Mouse (Mus musculus): ENCODE data around the gene Tgfbr2.
"Not testable (repeated sequence)": the region's sequence is repeated elsewhere in the genome, so short reads cannot be mapped to it uniquely, and the experiment has no call there.

The Tgfbr2 gene

DNA sequence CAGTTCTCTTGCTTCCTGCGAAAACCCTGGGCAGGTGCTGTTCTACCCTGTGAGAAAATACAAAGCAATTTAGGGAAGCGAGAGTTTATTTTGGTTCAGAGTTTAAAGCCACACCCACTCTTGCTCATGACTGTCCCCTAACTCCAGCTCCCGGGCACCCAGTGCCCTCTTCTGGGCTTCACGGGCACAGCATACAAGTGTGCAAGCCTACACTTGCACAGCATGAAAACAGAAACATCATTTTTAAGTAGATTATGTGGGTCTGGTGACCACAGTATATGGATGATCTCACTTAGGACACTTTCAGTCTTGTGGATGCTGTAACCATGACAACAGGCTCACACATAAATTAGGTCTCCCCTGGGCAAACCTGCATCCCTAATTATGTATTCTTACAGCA is 116.0 kb downstream of the Tgfbr2 start:
- DNase-seq, result no peak

DNA sequence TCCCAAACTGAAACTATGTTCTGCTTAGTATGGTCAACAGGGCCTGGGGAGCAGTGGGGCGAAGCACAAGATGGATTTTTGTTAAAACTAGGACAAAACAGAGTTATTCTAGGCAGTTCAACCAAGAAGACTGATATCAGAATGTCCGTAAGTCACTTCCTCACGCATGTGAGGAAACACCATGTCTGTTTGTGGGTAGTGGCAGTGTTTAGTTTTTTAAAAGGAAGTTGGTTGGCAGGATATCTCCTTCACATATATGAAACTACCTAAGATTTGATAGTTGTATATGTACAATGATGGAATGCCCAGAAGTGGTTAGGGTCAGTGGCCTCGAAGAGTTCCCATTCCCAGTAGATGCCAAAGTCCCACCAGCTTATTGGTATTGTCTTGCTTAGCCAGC is 116.7 kb downstream of the Tgfbr2 start:
- DNase-seq, result no peak

DNA sequence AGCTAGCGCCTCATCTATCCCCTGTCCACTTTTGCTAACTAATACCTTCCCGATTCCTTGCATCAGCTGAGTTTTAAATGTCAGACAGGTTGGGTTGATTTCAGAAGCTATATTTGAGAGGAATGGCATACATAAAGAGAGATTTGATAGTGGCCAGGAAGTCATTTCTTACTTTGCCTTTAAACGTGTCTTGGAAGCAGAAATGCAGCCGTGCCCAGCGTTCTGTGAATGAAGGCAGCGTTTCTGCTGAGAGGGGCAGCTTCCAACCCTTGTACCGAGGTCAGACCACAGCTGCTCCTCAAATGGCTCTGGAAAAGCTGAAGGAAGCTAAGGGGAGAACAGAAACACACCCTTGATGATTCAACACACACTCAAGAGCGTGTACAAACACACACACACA is 121.2 kb downstream of the Tgfbr2 start:
- no peak for DNase-seq

DNA sequence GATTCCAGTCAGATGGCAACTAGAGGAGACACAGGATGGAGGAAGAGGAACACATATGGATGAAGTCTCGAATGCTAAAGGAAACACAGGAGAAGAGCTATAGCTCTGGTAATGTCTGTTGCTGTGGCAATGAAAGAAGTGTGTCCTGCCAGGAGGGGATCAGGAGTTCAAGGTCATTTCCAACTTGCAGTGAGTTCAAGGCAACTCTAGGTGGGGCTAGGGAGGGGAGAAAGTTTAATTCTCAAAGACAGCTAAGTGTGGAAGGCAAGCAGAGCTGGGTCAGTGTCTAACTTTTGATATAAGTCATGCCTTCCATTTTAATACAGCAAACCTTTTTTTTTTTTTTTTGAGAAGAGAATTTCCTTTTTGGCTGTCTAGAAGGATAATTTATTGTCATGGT is 125.2 kb downstream of the Tgfbr2 start:
- no peak for DNase-seq

DNA sequence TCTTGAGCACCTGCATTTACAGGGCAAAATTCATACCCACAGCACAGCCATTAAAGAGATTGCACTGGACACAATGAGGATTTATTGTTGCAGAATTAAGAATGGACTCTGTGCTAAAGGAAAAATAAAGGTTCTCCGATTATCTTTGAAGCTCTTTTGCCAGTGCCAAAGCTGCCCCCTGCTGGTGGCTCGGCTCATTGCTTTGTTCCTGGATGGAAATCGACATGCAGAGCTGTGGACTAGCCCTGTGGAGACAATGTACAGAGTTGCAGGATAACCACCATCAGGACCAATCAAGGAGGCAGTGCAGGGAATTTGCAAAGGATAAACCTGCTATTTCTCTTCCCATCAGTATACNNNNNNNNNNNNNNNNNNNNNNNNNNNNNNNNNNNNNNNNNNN is 133.4 kb downstream of the Tgfbr2 start:
- peak; percentile 42 for DNase-seq

DNA sequence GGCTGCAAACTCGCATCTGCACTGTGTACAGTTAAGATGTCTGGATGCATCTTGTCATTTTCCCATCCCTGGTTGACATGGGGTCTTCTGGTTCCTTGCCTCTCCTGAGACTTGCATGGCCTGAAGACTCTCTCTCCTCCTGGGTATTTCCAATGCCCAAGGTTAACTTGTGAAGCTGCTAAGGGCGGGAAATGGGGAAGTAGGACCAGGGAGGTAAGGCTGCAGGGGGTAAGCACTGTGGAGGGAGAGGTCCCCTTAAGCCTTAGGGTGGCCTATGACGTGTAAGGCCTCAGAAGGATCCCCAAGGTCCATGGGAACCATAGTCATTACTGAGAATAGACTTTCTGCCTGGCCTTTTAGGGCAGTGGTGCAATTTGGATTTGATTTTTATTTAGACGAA is 133.8 kb downstream of the Tgfbr2 start:
- no peak for DNase-seq

DNA sequence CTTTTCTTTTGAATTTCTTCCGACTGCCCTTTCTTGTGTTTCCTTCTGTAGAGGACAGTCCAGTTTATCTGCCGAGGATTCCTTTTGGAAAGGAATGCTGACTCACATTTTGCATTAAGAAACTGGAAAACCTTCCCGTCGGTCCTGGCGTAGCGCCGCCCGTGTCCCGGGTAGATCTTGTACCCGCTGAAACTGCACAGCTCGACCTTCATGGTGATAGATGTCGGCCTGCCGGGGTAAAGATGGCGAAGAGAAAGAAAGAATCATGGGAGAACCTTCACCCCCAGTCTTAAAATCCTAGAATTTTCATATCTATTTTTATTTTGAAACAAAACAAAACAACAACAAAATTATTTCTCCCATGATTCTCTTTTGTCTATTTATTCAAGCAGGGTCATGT is 134.3 kb downstream of the Tgfbr2 start:
- not testable (repeated sequence) for DNase-seq

DNA sequence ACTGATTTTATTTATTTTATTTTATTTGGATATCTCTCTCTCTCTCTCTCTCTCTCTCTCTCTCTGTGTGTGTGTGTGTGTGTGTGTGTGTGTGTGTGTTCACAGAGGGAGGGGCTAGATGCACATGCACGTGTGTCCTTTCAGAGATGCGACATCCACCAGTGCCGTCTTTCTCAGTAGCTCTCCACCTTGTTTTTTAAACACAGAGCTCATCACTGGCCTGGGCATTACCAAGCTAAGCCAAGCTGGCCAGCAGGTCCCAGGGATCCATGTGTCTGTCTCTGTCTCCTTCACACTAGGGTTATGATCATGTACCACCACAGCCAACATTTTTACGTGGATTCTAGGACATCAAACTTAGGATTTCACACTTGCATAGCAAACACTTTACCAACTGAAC is 135.2 kb downstream of the Tgfbr2 start:
- no peak for DNase-seq

DNA sequence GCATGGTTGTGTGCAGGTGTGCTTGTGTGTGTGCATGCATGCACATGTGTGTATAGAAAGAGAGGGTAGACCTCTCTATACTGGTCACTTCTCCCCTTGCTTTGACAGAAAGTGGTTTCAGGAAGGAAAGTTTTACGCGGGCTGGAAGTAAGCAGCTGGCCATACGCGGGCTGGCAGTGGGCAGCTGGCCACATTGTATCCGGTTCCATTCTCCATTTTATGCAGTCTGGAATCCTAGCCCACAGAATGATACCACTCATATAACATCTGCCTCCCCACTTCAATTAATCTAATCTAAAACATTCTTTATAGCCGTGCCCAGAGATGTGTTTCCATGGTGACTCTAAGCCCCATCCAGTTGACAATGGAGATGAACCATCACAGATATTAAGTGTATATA is 136.9 kb downstream of the Tgfbr2 start:
- no peak for DNase-seq

Measured in cerebellum, adult 11-12 months (tissue).